Mouse (Mus musculus) heart, embryonic 10.5 days (tissue): Measurements from ENCODE around the gene Ncoa1. TPM values are rescaled to one million over a fixed set of nuclear protein-coding genes. Genes with fewer than 3 reads are reported as not detected.
"Not testable (repeated sequence)": the region's sequence is repeated elsewhere in the genome, so short reads cannot be mapped to it uniquely, and the experiment has no call there.

Source experiments
- DNase-seq: peaks from one replicate; pipeline ENCODE4 v3.0.0-alpha.2; 2017; ENCODE audit warnings: low spot score
- H3K27ac ChIP-seq: fragments of 300-500 bp; sonication (generic); 2 replicates; pipeline ENCODE4 v1.5.1; 2016; ENCODE audit warnings: mild to moderate bottlenecking
- H3K27me3 ChIP-seq: fragments of 300-500 bp; sonication (generic); 2 replicates; pipeline ENCODE4 v1.6.1; 2016; ENCODE audit warnings: mild to moderate bottlenecking; ENCODE audit not compliant: poor library complexity, insufficient read depth, severe bottlenecking
- H3K36me3 ChIP-seq: fragments of 300-500 bp; sonication (generic); 2 replicates; pipeline ENCODE4 v1.6.1; 2016; ENCODE audit warnings: mild to moderate bottlenecking, moderate library complexity
- H3K4me1 ChIP-seq: fragments of 300-500 bp; sonication (generic); 2 replicates; pipeline ENCODE4 v1.6.1; 2016; ENCODE audit warnings: mild to moderate bottlenecking
- H3K4me3 ChIP-seq: fragments of 300-500 bp; sonication (generic); 2 replicates; pipeline ENCODE4 v1.5.1; 2016; ENCODE audit warnings: mild to moderate bottlenecking, moderate library complexity
- H3K9me3 ChIP-seq: fragments of 300-500 bp; sonication (generic); 2 replicates; pipeline ENCODE4 v1.6.1; 2016; ENCODE audit warnings: mild to moderate bottlenecking, moderate library complexity
- WGBS: fragments of 180-500 bp; shearing (Covaris S2); methylation state at CpG from one replicate; pipeline ENCODE4 v1.1.7; 2016; 5-methylcytosine and 5-hydroxymethylcytosine counted together
- polyA plus RNA-seq: library from polyadenylated mRNA; unstranded; fragments of >200 nt; fragmentation: Nextera tagmentation; extraction: Ambion mirVana; gene quantifications from 2 replicates; pipeline ENCODE4 v1.2.1, GENCODE M21; 2016

Gene Ncoa1
- polyA plus RNA-seq, 1 experiment from 2014 or later: 4.1 TPM

DNA sequence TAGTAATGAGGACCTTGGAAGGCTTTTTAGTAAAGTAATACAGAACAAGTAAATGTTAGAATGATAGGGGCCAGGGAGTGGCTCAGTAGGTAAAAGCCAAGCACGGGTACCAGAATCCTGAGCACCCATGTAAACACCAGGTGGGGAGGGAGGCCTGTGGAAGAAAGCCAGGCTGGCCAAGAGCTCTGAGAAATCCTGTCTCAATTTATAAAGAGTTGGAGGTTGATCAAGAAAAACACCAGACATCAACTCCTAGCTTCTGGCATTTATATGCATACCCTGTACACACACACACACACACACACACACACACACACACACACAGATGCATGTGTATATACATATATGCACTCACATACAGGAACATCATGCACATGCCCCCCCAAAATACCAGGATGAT is 14.6 kb downstream of the Ncoa1 start:
- H3K27ac ChIP-seq: no peak overlapping the region
- DNase-seq: no peak
- WGBS: 86% methylated on average over 1 of the region's 1 CpGs
- no peaks in the 10 kb centered on the region for H3K9me3 ChIP-seq
- H3K4me1 ChIP-seq: peaks cover 4% of the 10 kb centered on the region
- H3K4me3 ChIP-seq: no peak overlapping the region
- H3K36me3 ChIP-seq: no peaks in the 10 kb centered on the region
- no peaks in the 10 kb centered on the region for H3K27me3 ChIP-seq

DNA sequence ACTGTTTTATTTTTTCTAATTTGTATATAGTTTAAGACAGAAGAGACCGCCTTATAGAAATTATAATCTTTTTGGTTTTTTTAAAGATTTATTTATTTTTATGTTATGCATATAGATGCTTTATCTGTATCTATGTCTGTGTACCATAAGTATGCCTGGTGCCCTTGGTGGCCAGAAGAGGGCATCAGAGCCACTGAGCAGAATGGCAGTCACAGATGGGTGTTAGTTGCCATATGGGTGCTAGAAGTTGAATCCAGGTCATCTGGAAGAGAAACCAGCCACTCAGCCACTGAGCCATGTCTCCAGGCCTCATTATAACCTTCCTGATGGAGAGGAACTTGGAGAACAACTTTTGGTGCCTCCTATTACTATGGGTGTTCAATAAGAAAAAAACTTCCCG is 16.0 kb downstream of the Ncoa1 start:
- Histone ChIP-seq H3K36me3 (no peaks in the 10 kb centered on the region), H3K27me3 (no peaks in the 10 kb centered on the region), H3K27ac (no peak overlapping the region), H3K4me1 (peaks cover 7% of the 10 kb centered on the region), H3K9me3 (no peaks in the 10 kb centered on the region), H3K4me3 (no peak overlapping the region)
- 87% methylated on average over 2 of the region's 2 CpGs for WGBS
- no peak for DNase-seq

DNA sequence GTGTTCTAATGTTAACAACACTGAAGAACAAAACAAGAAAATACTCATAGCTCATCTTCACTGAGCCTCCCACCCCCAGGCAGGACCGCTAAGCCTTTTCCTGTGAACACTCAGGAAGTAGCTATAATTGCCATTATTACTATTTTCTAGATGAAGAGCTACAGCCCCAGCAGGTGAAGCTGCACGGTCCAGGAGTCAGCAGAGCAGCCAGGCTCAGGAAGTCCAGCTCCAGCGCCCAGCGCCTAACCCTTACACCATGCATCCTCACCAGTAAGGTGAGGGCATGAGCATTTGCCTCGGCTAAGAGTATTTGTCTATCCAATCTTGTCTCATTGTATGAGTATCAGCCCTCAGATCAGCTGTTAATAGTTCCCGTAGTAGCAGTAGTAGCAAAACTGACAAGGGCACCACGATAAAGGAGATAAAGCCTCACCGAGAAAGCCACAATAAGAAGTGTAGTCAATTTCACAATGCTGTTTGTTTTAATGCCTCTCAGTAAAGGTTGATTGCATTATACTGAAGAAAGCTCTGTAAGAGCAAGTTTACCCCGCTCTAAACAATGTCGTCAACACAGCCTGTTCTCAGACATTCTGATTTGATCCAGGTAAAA is 21.9 kb downstream of the Ncoa1 start:
- Histone ChIP-seq H3K36me3 (no peaks in the 10 kb centered on the region), H3K9me3 (no peaks in the 10 kb centered on the region), H3K27me3 (no peaks in the 10 kb centered on the region), H3K27ac (no peak overlapping the region), H3K4me3 (no peak overlapping the region), H3K4me1 (peaks cover 10% of the 10 kb centered on the region)
- no peak for DNase-seq
- WGBS: 80% methylated on average over 10 of the region's 10 CpGs

DNA sequence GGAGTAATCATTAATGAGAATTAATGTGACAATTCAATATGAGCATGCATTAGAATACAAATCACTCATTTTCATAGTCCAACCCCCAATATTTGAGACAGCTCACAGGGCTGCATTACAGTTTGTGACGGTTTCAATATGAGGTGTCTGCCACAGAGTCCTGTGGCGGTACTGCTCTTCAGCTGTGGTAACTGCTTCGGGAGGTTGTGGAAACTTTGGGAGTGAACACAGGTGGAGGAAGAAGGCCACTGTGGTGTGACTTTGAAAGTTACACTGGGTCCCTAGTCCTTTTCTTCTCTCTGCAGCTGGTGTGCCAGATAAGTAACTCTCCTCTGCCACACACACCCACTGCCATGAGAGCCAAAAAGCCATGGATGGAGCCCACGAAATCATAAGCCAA is 22.7 kb downstream of the Ncoa1 start:
- H3K4me3 ChIP-seq: no peak overlapping the region
- no peaks in the 10 kb centered on the region for H3K36me3 ChIP-seq
- no peak for DNase-seq
- peaks cover 10% of the 10 kb centered on the region for H3K4me1 ChIP-seq
- no peaks in the 10 kb centered on the region for H3K9me3 ChIP-seq
- no peaks in the 10 kb centered on the region for H3K27me3 ChIP-seq
- 83% methylated on average over 4 of the region's 4 CpGs for WGBS
- no peak overlapping the region for H3K27ac ChIP-seq

DNA sequence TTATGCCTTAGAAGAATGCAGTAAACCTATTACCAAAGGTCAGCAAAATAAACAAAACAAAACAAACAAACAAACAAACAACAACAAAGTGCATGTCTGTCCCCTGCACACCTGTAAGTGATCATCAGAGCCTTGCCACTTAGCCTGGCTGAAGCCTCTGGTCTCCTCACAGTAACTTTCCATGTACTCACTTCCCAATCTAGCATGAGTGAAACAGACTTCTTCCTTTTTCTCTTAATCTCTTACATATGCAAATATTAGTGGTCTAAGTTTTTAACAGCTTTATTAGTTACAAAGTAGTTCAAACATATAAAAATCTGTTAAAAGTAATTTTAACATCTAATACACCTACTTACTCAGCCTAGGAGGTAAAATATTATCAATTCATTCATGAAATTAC is 24.7 kb downstream of the Ncoa1 start:
- Histone ChIP-seq H3K27me3 (no peaks in the 10 kb centered on the region), H3K36me3 (no peaks in the 10 kb centered on the region), H3K4me3 (no peak overlapping the region), H3K4me1 (peaks cover 4% of the 10 kb centered on the region), H3K9me3 (no peaks in the 10 kb centered on the region), H3K27ac (no peak overlapping the region)
- no peak for DNase-seq

DNA sequence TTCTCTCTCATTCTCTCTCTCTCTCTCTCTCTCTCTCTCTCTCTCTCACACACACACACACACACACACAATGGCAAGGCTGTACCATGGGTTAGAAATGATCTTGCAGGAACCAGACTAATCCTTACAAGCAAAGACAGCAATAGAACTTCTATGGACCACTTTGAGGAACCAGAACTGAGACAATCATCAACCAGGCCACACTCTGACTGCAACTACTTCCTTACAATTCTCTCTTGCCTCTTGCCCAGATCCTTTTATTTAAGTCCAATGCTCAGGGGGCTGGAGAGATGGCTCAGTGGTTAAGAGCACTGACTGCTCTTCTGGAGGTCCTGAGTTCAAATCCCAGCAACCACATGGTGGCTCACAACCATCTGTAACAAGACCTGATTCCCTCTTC is 26.5 kb downstream of the Ncoa1 start:
- not testable (repeated sequence) for H3K4me1 ChIP-seq, DNase-seq, H3K9me3 ChIP-seq, H3K27me3 ChIP-seq, H3K36me3 ChIP-seq, H3K4me3 ChIP-seq, H3K27ac ChIP-seq

DNA sequence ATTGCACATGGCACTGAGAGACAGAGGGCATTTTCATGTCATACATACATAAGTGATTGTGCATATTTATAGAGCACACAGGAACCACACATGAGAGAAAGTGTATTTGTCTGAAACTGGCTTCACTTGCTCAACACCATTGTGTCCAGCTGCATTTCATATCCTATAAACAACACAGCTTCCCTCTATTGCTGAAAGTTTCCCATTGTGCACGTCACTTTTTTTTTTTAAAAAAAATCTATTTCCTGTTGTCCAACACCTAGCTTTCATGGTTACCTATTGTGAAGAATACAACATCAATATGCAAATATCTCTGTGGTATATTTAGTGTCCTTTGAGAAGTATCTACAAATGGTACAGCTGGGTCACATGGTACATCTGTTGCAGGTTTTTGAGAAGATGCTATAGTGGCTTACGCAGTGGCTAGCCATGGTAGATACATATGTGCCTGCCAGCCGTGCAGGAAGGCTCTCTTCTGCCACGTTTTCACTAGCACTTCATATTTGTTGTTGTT is 28.8 kb downstream of the Ncoa1 start:
- H3K4me1 ChIP-seq: no peaks in the 10 kb centered on the region
- no peak overlapping the region for H3K4me3 ChIP-seq
- H3K27me3 ChIP-seq: no peaks in the 10 kb centered on the region
- no peak for DNase-seq
- WGBS: 82% methylated on average over 4 of the region's 4 CpGs
- H3K27ac ChIP-seq: no peak overlapping the region
- H3K36me3 ChIP-seq: no peaks in the 10 kb centered on the region
- H3K9me3 ChIP-seq: no peaks in the 10 kb centered on the region

DNA sequence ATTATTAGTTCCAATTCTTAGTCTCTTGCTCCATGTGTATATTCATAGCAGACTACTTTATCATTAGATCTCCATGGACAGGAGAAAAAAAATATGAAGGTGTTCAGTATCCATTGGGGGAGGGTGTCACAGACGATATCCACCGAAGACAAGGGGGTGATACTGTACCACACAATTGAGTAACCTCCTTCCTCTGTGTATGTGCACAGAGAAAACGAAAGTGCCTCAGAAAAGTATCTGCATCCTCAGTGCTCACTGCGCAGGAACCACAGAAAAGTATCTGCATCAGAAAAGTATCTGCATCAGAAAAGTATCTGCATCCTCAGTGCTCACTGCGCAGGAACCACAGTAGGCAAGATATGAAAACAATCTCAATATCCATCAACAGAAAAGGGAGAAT is 32.0 kb downstream of the Ncoa1 start:
- Histone ChIP-seq H3K4me3 (no peak overlapping the region), H3K27me3 (no peaks in the 10 kb centered on the region), H3K4me1 (no peaks in the 10 kb centered on the region), H3K36me3 (no peaks in the 10 kb centered on the region), H3K27ac (no peak overlapping the region), H3K9me3 (no peaks in the 10 kb centered on the region)
- WGBS: 83% methylated on average over 5 of the region's 5 CpGs
- no peak for DNase-seq

DNA sequence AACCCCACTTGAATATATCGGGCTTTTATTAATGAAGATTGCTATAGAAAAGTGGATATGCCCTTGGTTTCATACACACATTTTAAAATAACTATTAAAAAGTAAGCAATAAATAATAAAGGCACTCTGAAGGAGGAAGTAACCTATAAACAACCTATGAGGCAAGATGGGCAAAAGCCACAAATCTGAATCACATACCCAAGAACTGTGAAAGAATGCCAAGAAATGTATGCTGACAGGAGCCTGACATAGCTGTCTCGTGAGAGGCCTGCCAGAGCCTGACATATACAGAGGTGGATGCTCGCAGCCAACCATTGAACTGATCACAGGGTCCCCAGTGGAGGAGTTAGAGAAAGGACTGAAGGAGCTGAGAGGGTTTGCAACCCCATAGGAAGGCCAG is 35.5 kb downstream of the Ncoa1 start:
- H3K9me3 ChIP-seq: no peaks in the 10 kb centered on the region
- no peaks in the 10 kb centered on the region for H3K27me3 ChIP-seq
- H3K4me1 ChIP-seq: no peaks in the 10 kb centered on the region
- no peak for DNase-seq
- no peak overlapping the region for H3K27ac ChIP-seq
- H3K36me3 ChIP-seq: no peaks in the 10 kb centered on the region
- H3K4me3 ChIP-seq: no peak overlapping the region
- 78% methylated on average over 3 of the region's 3 CpGs for WGBS

DNA sequence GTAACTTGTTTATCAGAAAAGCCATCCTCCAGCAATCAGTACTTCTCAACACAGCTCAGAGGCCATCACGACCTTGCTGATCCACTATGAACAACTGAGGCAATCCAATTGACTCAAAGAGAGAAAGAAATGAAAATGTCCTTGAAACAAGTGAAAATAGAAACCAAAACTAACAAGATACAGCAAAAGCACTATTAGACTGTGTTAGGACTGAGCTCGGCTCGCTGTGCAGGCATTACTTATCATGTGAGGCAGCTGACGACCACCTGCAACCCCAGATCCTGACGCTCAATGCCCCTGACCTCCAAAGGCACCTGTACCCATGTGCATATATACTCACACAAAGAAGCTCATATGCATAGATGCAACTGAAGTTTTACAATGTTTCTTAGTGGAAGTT is 40.8 kb downstream of the Ncoa1 start:
- H3K4me1 ChIP-seq: no peaks in the 10 kb centered on the region
- H3K36me3 ChIP-seq: no peaks in the 10 kb centered on the region
- DNase-seq: no peak
- WGBS: 77% methylated on average over 5 of the region's 5 CpGs
- no peaks in the 10 kb centered on the region for H3K27me3 ChIP-seq
- H3K9me3 ChIP-seq: no peaks in the 10 kb centered on the region
- H3K4me3 ChIP-seq: no peak overlapping the region
- no peak overlapping the region for H3K27ac ChIP-seq

DNA sequence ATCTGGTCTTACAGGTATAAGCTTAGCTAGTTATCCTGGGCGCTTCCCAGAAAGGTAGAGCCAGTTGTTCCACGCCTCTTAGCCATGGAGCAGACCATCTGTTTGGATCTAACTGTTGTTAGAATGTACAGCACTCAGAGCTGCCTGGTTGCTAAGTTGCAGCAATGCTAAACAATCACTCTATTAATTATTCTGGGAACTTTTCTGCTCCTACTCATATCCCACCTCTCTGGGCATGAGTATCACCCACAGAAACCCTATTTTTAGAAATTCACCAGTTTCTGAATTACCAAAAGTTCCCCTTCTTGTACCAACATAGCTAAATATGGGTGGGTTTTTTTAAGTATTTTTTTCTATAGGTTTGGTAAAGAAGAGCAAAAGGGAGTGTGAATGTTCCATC is 43.4 kb downstream of the Ncoa1 start:
- H3K27me3 ChIP-seq: no peaks in the 10 kb centered on the region
- no peak for DNase-seq
- H3K4me3 ChIP-seq: no peak overlapping the region
- H3K4me1 ChIP-seq: no peaks in the 10 kb centered on the region
- no peaks in the 10 kb centered on the region for H3K9me3 ChIP-seq
- 69% methylated on average over 2 of the region's 2 CpGs for WGBS
- H3K36me3 ChIP-seq: no peaks in the 10 kb centered on the region
- no peak overlapping the region for H3K27ac ChIP-seq

DNA sequence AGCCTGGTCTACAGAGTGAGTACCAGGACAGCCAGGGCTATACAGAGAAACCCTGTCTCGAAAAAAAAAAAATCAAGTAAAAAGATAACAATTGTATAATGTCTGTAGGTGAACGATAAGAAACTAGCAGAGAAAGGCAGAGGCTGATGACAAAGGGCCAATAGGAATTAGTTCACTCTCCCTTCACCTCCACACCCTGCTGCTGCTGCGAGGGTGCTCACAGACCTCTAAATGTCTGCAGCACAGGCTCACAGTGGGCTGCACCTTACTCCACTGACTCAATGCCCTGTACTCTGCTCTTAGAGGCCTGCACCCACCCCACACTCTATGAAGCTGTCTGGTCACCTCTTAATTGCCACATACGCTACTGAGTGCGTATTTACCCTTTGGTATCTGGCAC is 45.0 kb downstream of the Ncoa1 start:
- DNase-seq: no peak
- WGBS: 87% methylated on average over 5 of the region's 5 CpGs
- no peaks in the 10 kb centered on the region for H3K4me1 ChIP-seq
- no peak overlapping the region for H3K27ac ChIP-seq
- H3K27me3 ChIP-seq: no peaks in the 10 kb centered on the region
- H3K9me3 ChIP-seq: no peaks in the 10 kb centered on the region
- no peaks in the 10 kb centered on the region for H3K36me3 ChIP-seq
- H3K4me3 ChIP-seq: no peak overlapping the region

DNA sequence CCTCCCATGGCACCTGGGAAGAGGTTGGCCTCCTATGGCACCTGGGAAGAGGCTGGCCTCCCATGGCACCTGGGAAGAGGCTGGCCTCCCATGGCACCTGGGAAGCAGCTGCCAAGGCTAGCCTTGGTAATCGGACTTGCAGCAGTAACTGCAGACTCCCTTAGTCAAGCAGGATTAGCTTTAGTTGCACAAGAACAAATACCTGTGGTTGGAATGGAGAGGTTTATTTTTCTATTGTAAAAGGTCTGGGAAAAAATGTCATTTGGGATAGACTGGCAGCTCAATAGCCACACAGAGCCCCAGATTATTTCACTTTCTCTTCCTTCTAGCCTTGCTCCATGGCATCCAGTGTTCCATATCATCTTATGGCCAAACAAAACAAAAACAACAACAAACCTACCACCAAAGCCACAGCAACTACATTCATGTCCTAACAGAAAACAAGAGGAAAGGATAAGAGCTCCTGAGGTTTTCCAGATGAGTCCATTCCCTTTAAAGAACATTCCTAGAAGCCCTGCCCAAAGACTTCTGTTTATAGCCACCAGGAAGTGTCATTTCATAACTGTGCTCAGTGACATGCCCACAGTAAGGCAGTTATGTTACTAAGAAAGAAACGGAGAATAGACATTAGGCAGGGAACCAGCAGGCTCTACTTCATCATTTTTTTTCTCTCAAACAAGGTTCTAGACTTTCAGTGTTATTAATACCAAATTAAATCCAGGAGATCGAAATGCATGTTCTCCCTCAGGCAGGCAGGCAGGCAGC is 46.7 kb downstream of the Ncoa1 start:
- Histone ChIP-seq H3K27me3 (no peaks in the 10 kb centered on the region), H3K4me3 (no peak overlapping the region), H3K9me3 (no peaks in the 10 kb centered on the region), H3K36me3 (no peaks in the 10 kb centered on the region), H3K27ac (no peak overlapping the region), H3K4me1 (no peaks in the 10 kb centered on the region)
- no peak for DNase-seq
- 77% methylated on average over 3 of the region's 3 CpGs for WGBS

DNA sequence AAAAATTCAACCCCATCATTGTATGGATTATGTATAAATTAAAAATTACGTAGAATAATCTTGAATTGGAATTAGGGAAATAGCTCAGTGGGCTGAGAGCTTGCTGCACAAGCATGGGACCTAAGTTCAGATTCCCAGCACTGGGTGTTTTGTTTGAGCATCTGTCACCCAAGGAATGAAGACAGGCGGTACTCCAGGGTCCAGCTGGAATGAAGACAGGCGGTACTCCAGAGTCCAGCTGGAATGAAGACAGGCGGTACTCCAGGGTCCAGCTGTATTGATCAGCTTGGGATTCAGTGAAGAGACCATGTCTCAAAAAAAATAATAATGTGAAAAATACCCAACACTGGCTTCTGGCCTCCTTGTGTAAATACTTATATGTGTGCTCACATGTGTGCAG is 58.2 kb downstream of the Ncoa1 start:
- Histone ChIP-seq H3K27ac (no peak overlapping the region), H3K4me1 (no peaks in the 10 kb centered on the region), H3K9me3 (no peaks in the 10 kb centered on the region), H3K4me3 (no peak overlapping the region), H3K36me3 (no peaks in the 10 kb centered on the region), H3K27me3 (no peaks in the 10 kb centered on the region)
- 87% methylated on average over 4 of the region's 4 CpGs for WGBS
- DNase-seq: no peak
